Mouse (Mus musculus): ENCODE results near the gene Slit1. TPM values are rescaled to one million over a fixed set of nuclear protein-coding genes. Genes with fewer than 3 reads are reported as not detected.

Gene Slit1
- polyA plus RNA-seq, 1 experiment from 2014 or later = 3.2 TPM

GRCm38 (mm10) chr19:41589681-41590080 lies 153.8 kb downstream of the Slit1 start:
- TF ChIP-seq CTCF (IDR thresholded peaks at IDR 0.05; ENCODE audit: low read depth) = no peak
- H3K4me3 ChIP-seq (replicated peaks; ENCODE audit: low read depth, low read length) = no peak overlapping the region
- no peak for DNase-seq (ENCODE audit: low spot score)
- 84% methylated on average over 8 of the region's 8 CpGs for WGBS
- ATAC-seq (replicated peaks; ENCODE audit: low FRiP score, low read depth) = no peak
- H3K9me3 ChIP-seq (replicated peaks; ENCODE audit: low read length) = no peaks in the 10 kb centered on the region
- H3K4me2 ChIP-seq (ENCODE audit: low read length) = no peak overlapping the region
- H3K27me3 ChIP-seq (ENCODE audit: insufficient read depth, low read length) = no peaks in the 10 kb centered on the region
- H3K9ac ChIP-seq (ENCODE audit: low read depth, low read length) = no peak overlapping the region
- H3K36me3 ChIP-seq (ENCODE audit: insufficient read depth, low read length) = peaks cover under 1% of the 10 kb centered on the region; the same call in 1 of the 2 replicates
- no peak overlapping the region for H3K27ac ChIP-seq
- H3K4me1 ChIP-seq (replicated peaks; ENCODE audit: insufficient read depth, low read length) = no peaks in the 10 kb centered on the region

DNA sequence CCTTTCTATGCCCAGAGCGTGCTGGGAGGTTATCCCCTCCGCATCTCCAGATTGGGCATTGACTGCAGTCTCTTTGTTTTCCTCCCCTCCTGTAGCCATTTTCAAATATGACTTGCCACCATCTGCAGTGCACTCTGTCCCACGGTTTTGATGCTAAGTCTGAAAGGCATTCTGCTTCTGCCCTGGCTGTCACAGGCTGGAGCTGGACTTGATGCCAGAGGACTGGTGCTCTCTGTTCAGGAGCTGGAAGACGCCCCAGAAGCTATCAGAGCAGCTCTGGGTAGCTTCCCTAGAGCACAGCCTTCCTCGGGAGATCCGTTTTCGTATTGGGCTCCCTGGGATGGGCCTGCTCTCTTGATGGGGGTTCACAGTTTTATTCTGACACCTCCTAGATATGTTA lies 154.4 kb downstream of the Slit1 start:
- no peak for TF ChIP-seq CTCF (IDR thresholded peaks at IDR 0.05; ENCODE audit: low read depth)
- H3K9ac ChIP-seq (ENCODE audit: low read depth, low read length) = no peak overlapping the region
- DNase-seq (ENCODE audit: low spot score) (no peak), ATAC-seq (replicated peaks; ENCODE audit: low FRiP score, low read depth) (no peak)
- H3K4me1 ChIP-seq (replicated peaks; ENCODE audit: insufficient read depth, low read length) = no peaks in the 10 kb centered on the region
- H3K36me3 ChIP-seq (ENCODE audit: insufficient read depth, low read length) = peaks cover 5% of the 10 kb centered on the region; the same call in 1 of the 2 replicates
- H3K4me3 ChIP-seq (replicated peaks; ENCODE audit: low read depth, low read length) = no peak overlapping the region
- no peaks in the 10 kb centered on the region for H3K27me3 ChIP-seq (ENCODE audit: insufficient read depth, low read length)
- no peak overlapping the region for H3K27ac ChIP-seq
- H3K9me3 ChIP-seq (replicated peaks; ENCODE audit: low read length) = no peaks in the 10 kb centered on the region
- H3K4me2 ChIP-seq (ENCODE audit: low read length) = no peak overlapping the region
- 86% methylated on average over 7 of the region's 7 CpGs for WGBS

GRCm38 (mm10) chr19:41587431-41588222 lies 155.8 kb downstream of the Slit1 start:
- ATAC-seq (replicated peaks; ENCODE audit: low FRiP score, low read depth) = no peak
- no peak for DNase-seq (ENCODE audit: low spot score)
- no peak for TF ChIP-seq CTCF (IDR thresholded peaks at IDR 0.05; ENCODE audit: low read depth)
- no peak overlapping the region for H3K9ac ChIP-seq (ENCODE audit: low read depth, low read length)
- no peak overlapping the region for H3K4me3 ChIP-seq (replicated peaks; ENCODE audit: low read depth, low read length)
- no peak overlapping the region for H3K4me2 ChIP-seq (ENCODE audit: low read length)
- H3K27ac ChIP-seq = no peak overlapping the region
- H3K9me3 ChIP-seq (replicated peaks; ENCODE audit: low read length) = no peaks in the 10 kb centered on the region
- 73% methylated on average over 20 of the region's 20 CpGs for WGBS
- peaks cover 8% of the 10 kb centered on the region; the same call in 1 of the 2 replicates for H3K36me3 ChIP-seq (ENCODE audit: insufficient read depth, low read length)
- no peaks in the 10 kb centered on the region for H3K4me1 ChIP-seq (replicated peaks; ENCODE audit: insufficient read depth, low read length)
- no peaks in the 10 kb centered on the region for H3K27me3 ChIP-seq (ENCODE audit: insufficient read depth, low read length)

DNA sequence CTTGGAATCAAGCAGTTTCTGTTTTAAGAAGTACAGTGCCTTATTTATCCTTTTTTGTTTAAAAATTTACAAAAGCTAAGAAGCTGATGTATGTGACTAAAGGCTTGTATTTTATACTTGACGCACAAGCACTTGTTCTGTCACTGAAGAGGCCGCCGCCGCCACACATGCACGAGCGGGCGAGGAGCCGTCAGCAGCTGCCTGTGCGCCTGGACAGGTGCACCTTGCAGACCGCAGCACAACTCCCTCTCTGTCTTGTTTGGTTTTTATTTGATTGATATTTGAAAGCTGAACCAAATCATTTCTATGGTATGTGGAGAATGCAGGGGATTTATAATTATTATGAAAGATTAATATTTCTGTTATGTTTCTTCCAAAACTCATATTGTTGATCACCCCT lies 156.7 kb downstream of the Slit1 start:
- ATAC-seq (replicated peaks; ENCODE audit: low FRiP score, low read depth) = no peak
- DNase-seq (ENCODE audit: low spot score) = no peak
- no peak overlapping the region for H3K9ac ChIP-seq (ENCODE audit: low read depth, low read length)
- no peak overlapping the region for H3K4me3 ChIP-seq (replicated peaks; ENCODE audit: low read depth, low read length)
- H3K27me3 ChIP-seq (ENCODE audit: insufficient read depth, low read length) = no peaks in the 10 kb centered on the region
- no peaks in the 10 kb centered on the region for H3K4me1 ChIP-seq (replicated peaks; ENCODE audit: insufficient read depth, low read length)
- no peaks in the 10 kb centered on the region for H3K9me3 ChIP-seq (replicated peaks; ENCODE audit: low read length)
- H3K36me3 ChIP-seq (ENCODE audit: insufficient read depth, low read length) = peaks cover 17% of the 10 kb centered on the region
- no peak overlapping the region for H3K4me2 ChIP-seq (ENCODE audit: low read length)
- no peak for TF ChIP-seq CTCF (IDR thresholded peaks at IDR 0.05; ENCODE audit: low read depth)
- H3K27ac ChIP-seq = no peak overlapping the region
- 82% methylated on average over 10 of the region's 10 CpGs for WGBS

- Histone ChIP-seq H3K9ac (ENCODE audit: low read depth, low read length) (no peak overlapping the region), H3K9me3 (replicated peaks; ENCODE audit: low read length) (no peaks in the 10 kb centered on the region), H3K27me3 (ENCODE audit: insufficient read depth, low read length) (no peaks in the 10 kb centered on the region), H3K4me3 (replicated peaks; ENCODE audit: low read depth, low read length) (no peak overlapping the region), H3K36me3 (ENCODE audit: insufficient read depth, low read length) (peaks cover 20% of the 10 kb centered on the region), H3K4me2 (ENCODE audit: low read length) (no peak overlapping the region), H3K4me1 (replicated peaks; ENCODE audit: insufficient read depth, low read length) (no peaks in the 10 kb centered on the region), H3K27ac (no peak overlapping the region)
- DNase-seq (ENCODE audit: low spot score) (no peak), ATAC-seq (replicated peaks; ENCODE audit: low FRiP score, low read depth) (no peak)
- TF ChIP-seq CTCF (IDR thresholded peaks at IDR 0.05; ENCODE audit: low read depth) = no peak
- WGBS = 98% methylated on average over 5 of the region's 5 CpGs
Measured at GRCm38 (mm10) chr19:41582918-41583514, 160.4 kb downstream of the Slit1 start.

- Histone ChIP-seq H3K9ac (ENCODE audit: low read depth, low read length) (no peak within 1 kb of the TSS), H3K4me3 (replicated peaks; ENCODE audit: low read depth, low read length) (no peak within 1 kb of the TSS), H3K9me3 (replicated peaks; ENCODE audit: low read length) (no peaks in the 10 kb centered on the region), H3K4me2 (ENCODE audit: low read length) (no peak within 1 kb of the TSS), H3K36me3 (ENCODE audit: insufficient read depth, low read length) (peaks cover 20% of the 10 kb centered on the region), H3K4me1 (replicated peaks; ENCODE audit: insufficient read depth, low read length) (no peaks in the 10 kb centered on the region), H3K27ac (no peak within 1 kb of the TSS), H3K27me3 (ENCODE audit: insufficient read depth, low read length) (no peaks in the 10 kb centered on the region)
- DNase-seq (ENCODE audit: low spot score) = no peak
- WGBS = 90% methylated on average over 23 of the region's 23 CpGs
- ATAC-seq (replicated peaks; ENCODE audit: low FRiP score, low read depth) = no peak
- TF ChIP-seq CTCF (IDR thresholded peaks at IDR 0.05; ENCODE audit: low read depth) = no peak
Measured at GRCm38 (mm10) chr19:41581706-41582420, 161.6 kb downstream of the Slit1 start, which contains the start of gene Gm340. Gene Gm340, plus strand, starts transcription at chr19:41582370.
